Mouse (Mus musculus) ES-E14 (cell line): ENCODE data around the gene Twnk.

Experiments
- CHD2 ChIP-seq: IDR thresholded peaks from 2 replicates; pipeline ENCODE4 v1.6.1; 2014; ENCODE audit warnings: mild to moderate bottlenecking, low read depth, low read length, inconsistent platforms
- HCFC1 ChIP-seq: IDR thresholded peaks from 2 replicates; pipeline ENCODE4 v1.6.1; 2012; ENCODE audit warnings: low read length, inconsistent platforms, borderline replicate concordance; ENCODE audit not compliant: insufficient read depth

DNA sequence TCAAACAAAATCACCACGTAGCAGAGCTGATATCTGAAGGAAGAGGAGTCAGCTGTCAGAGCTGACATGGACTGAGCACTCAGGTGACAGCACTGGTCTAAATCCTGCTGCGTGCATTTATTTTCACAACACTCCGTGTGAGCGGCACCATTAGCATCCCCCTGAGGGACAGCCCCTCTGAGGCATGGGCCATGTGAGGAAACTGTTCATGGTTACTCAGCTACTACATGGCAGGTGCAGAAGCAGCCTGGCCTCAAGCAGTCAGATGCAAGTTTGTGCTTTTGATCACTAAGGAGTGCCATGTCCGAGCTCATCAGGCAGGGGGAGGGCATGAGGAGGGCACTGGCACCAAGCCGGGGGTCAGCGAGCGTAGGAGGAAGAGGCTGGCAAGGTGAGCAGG lies 5.8 kb upstream of the Twnk start:
- TF ChIP-seq CHD2 (no peak), HCFC1 (no peak)
